Mouse (Mus musculus): ENCODE data around the gene Slc38a2.

DNA sequence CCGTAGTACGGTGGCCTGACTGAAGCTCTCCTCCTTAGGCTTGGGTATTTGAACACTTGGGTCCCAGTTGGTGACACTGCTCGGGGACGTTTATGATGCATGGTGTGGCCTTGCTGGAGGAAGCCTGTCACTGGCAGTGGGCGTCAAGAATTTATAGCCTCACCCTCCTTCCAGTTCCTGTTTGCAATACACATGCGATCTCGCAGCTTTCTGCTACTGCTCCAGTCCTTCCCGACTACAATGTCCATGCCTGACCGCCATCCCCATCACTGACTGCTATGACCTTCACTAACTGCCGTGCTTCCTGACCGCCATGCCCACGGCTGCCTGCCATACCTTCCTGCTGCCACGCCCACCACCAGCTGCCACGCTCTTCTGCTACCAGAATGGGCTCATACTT lies 44.0 kb downstream of the Slc38a2 start:
- TF ChIP-seq GATA1 (IDR thresholded peaks at IDR 0.05; ENCODE audit: borderline replicate concordance, low read length): no peak
- no peak for TF ChIP-seq FLI1 (IDR thresholded peaks at IDR 0.05; ENCODE audit: low read length)
